In the genomic region with DNA sequence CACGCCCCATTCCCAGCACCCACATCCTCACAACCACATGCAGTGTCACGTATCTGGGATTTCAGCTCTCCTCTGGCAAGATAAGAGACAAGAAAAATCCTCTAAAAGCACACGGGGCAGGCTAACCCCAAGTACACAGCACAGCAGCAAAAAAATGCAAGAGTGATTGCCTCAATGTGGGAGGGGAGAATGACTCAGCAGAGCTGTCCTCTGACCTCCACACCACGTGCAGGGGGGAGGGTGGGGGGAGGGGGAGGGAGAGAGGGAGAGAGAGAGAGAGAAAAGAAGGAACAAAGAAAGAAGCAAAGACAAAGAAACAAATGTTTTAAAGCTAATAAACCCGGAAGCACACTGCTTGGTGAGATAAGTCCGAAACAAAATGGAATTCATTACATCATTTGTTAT, we compare ENCODE assay signal across 9 mouse cellular contexts. TPM values are rescaled to one million over a fixed set of nuclear protein-coding genes. Genes with fewer than 3 reads are reported as not detected.
DNase-seq lines count a peak whose midpoint lies in the region; ATAC-seq and TF ChIP-seq lines count a peak whose summit lies in the region.
"Had no signal": no experiment of that assay in that cellular context is flagged by ENCODE, and none has a peak within 500 bp of the region (broad histone marks: within the 10 kb centered on the region; RNA-seq: fewer than 3 reads in every experiment).

No protein-coding gene starts in this region.

- intact Hi-C loops in gastrocnemius, postnatal 14 days (cut with DNase I; ENCODE audit: low total_unique reads), result no loop called here

- DNase-seq in heart, postnatal 4 days, result no peak
- DNase-seq in A20 (ENCODE audit: low read depth, low spot score), result peak; percentile 89
- peak; percentile 35 for DNase-seq in limb, embryonic 11.5 days (ENCODE audit: low spot score)
- no peak for DNase-seq in gastrocnemius, postnatal 14 days
- no peak for DNase-seq in forebrain, postnatal 0 days

- H3K9me3 ChIP-seq in heart, embryonic 11.5 days (replicated peaks; ENCODE audit: control insufficient read depth, low read length), result no peaks in the 10 kb centered on the region
- no peaks in the 10 kb centered on the region for H3K9me3 ChIP-seq in limb, embryonic 11.5 days (ENCODE audit: control insufficient read depth, low read length)
- no peaks in the 10 kb centered on the region for H3K9me3 ChIP-seq in hindbrain, embryonic 16.5 days (ENCODE audit: control insufficient read depth, low read length)
- no peaks in the 10 kb centered on the region for H3K9me3 ChIP-seq in forebrain, postnatal 0 days (ENCODE audit: low read length)

- no peaks in the 10 kb centered on the region for H3K4me1 ChIP-seq in heart, embryonic 11.5 days (ENCODE audit: control insufficient read depth, insufficient read depth, low read length)
- 0 out of 2 replicates have a peak, but pooled peaks cover 2% of the 10 kb centered on the region for H3K4me1 ChIP-seq in brown adipose tissue, adult 24 weeks (ENCODE audit: control insufficient read depth, insufficient read depth, insufficient read length, low read length)
- peaks cover 5% of the 10 kb centered on the region; the same call in 1 of the 2 replicates for H3K4me1 ChIP-seq in limb, embryonic 11.5 days (ENCODE audit: control insufficient read depth, insufficient read depth, low read length)
- no peaks in the 10 kb centered on the region for H3K4me1 ChIP-seq in hindbrain, embryonic 16.5 days (ENCODE audit: control insufficient read depth, insufficient read depth, low read depth, low read length)
- 0 out of 2 replicates have a peak, but pooled peaks cover 4% of the 10 kb centered on the region for H3K4me1 ChIP-seq in forebrain, postnatal 0 days (ENCODE audit: insufficient read depth)

- H3K4me2 ChIP-seq in heart, embryonic 11.5 days, result no peak overlapping the region
- H3K4me2 ChIP-seq in limb, embryonic 11.5 days (ENCODE audit: low read depth, severe bottlenecking), result no peak overlapping the region
- H3K4me2 ChIP-seq in hindbrain, embryonic 16.5 days (ENCODE audit: low read length), result no peak overlapping the region
- no peak overlapping the region for H3K4me2 ChIP-seq in forebrain, postnatal 0 days (ENCODE audit: low read depth)

- peak overlapping the region; percentile 76 for H3K27ac ChIP-seq in heart, embryonic 11.5 days (ENCODE audit: low read depth, low read length)
- 0 out of 2 replicates have a peak overlapping the region, but pooled peaks have one; percentile 29 for H3K27ac ChIP-seq in brown adipose tissue, adult 24 weeks (replicated peaks; ENCODE audit: low read depth, low read length)
- no peak overlapping the region for H3K27ac ChIP-seq in limb, embryonic 11.5 days (replicated peaks; ENCODE audit: low read depth, low read length)
- H3K27ac ChIP-seq in hindbrain, embryonic 16.5 days (ENCODE audit: low read depth, low read length), result no peak overlapping the region
- H3K27ac ChIP-seq in forebrain, postnatal 0 days (ENCODE audit: low read depth, low read length), result no peak overlapping the region

- no peak for TF ChIP-seq CTCF in forebrain, postnatal 0 days (IDR thresholded peaks at IDR 0.05; ENCODE audit: low read depth)

- no peak overlapping the region for H3K9ac ChIP-seq in heart, embryonic 11.5 days (ENCODE audit: low read depth, low read length)
- no peak overlapping the region for H3K9ac ChIP-seq in limb, embryonic 11.5 days (ENCODE audit: low read length)
- no peak overlapping the region for H3K9ac ChIP-seq in hindbrain, embryonic 16.5 days (ENCODE audit: low read depth, low read length)
- H3K9ac ChIP-seq in forebrain, postnatal 0 days, result no peak overlapping the region

- H3K27me3 ChIP-seq in heart, embryonic 11.5 days (ENCODE audit: control insufficient read depth, insufficient read depth, low read length), result no peaks in the 10 kb centered on the region
- H3K27me3 ChIP-seq in limb, embryonic 11.5 days (ENCODE audit: control insufficient read depth, insufficient read depth, low read length), result no peaks in the 10 kb centered on the region
- H3K27me3 ChIP-seq in hindbrain, embryonic 16.5 days (replicated peaks; ENCODE audit: control insufficient read depth, insufficient read depth, low read length), result no peaks in the 10 kb centered on the region
- H3K27me3 ChIP-seq in forebrain, postnatal 0 days (ENCODE audit: insufficient read depth, low read length), result no peaks in the 10 kb centered on the region

- H3K36me3 ChIP-seq in heart, embryonic 11.5 days (ENCODE audit: control insufficient read depth, insufficient read depth, low read length), result no peaks in the 10 kb centered on the region
- H3K36me3 ChIP-seq in limb, embryonic 11.5 days (ENCODE audit: control insufficient read depth, insufficient read depth, low read length), result no peaks in the 10 kb centered on the region
- no peaks in the 10 kb centered on the region for H3K36me3 ChIP-seq in hindbrain, embryonic 16.5 days (ENCODE audit: control insufficient read depth, insufficient read depth, low read length)
- no peaks in the 10 kb centered on the region for H3K36me3 ChIP-seq in forebrain, postnatal 0 days (ENCODE audit: insufficient read depth)

- peak; percentile 53 for ATAC-seq in heart, embryonic 11.5 days (replicated peaks; ENCODE audit: insufficient number of reproducible peaks, low FRiP score, low TSS enrichment)
- no peak for ATAC-seq in limb, embryonic 11.5 days (ENCODE audit: insufficient number of reproducible peaks, low FRiP score, low TSS enrichment, low read depth)
- ATAC-seq in hindbrain, embryonic 16.5 days, result no peak
- no peak for ATAC-seq in forebrain, postnatal 0 days

- H3K4me3 ChIP-seq in heart, embryonic 11.5 days (ENCODE audit: low read depth, low read length), result no peak overlapping the region
- no peak overlapping the region for H3K4me3 ChIP-seq in brown adipose tissue, adult 24 weeks (ENCODE audit: insufficient read depth, low read depth, low read length)
- H3K4me3 ChIP-seq in limb, embryonic 11.5 days (ENCODE audit: low read depth, low read length), result no peak overlapping the region
- no peak overlapping the region for H3K4me3 ChIP-seq in hindbrain, embryonic 16.5 days (ENCODE audit: low read length)
- H3K4me3 ChIP-seq in forebrain, postnatal 0 days (ENCODE audit: low read depth, low read length), result no peak overlapping the region

- WGBS in heart, embryonic 11.5 days (ENCODE audit: insufficient replicate concordance), result 18% methylated on average over 6 of the region's 6 CpGs
- WGBS in limb, embryonic 11.5 days, result 39% methylated on average over 6 of the region's 6 CpGs
- WGBS in hindbrain, embryonic 16.5 days, result 39% methylated on average over 6 of the region's 6 CpGs
- 41% methylated on average over 6 of the region's 6 CpGs for WGBS in forebrain, postnatal 0 days

RNA-seq across cellular contexts. Expression of a gene that starts 11.1 kb away (rescaled TPM):
- 12.4 and 14.5 TPM in 2 replicates for polyA plus RNA-seq in heart, embryonic 11.5 days (2014; fragmentation: Nextera tagmentation; extraction: Ambion mirVana)
- total RNA-seq in heart, postnatal 4 days (2021), result 1 to 10 TPM in 1 of 2 experiments, not detected in 1; 2.5 TPM
- not detected in 2 replicates for polyA plus RNA-seq in brown adipose tissue, adult 24 weeks (2012; ENCODE audit: insufficient read depth, insufficient read length, missing spikeins)
- 20.0 and 22.1 TPM in 2 replicates for polyA plus RNA-seq in limb, embryonic 11.5 days (2014; fragmentation: Nextera tagmentation; extraction: Ambion mirVana)
- 1 to 10 TPM in 1 of 2 experiments, not detected in 1; 1.0 TPM for total RNA-seq in gastrocnemius, postnatal 14 days (2021)
- 21.4 and 53.5 TPM in 2 replicates for polyA plus RNA-seq in hindbrain, embryonic 16.5 days (2015; fragmentation: Nextera tagmentation; extraction: Ambion mirVana)
- 26.5 and 99.9 TPM in 2 replicates for total RNA-seq in forebrain, postnatal 0 days (2014; rRNA removed)
- 35.2 and 38.2 TPM in 2 replicates for polyA plus RNA-seq in forebrain, postnatal 0 days (2015; fragmentation: Nextera tagmentation; extraction: Ambion mirVana)

RNA-seq across cellular contexts. Expression of a gene that starts 18.8 kb away (rescaled TPM):
- not detected in 2 replicates for polyA plus RNA-seq in heart, embryonic 11.5 days (2014; fragmentation: Nextera tagmentation; extraction: Ambion mirVana)
- not detected for total RNA-seq in heart, postnatal 4 days (2021)
- polyA plus RNA-seq in brown adipose tissue, adult 24 weeks (2012; ENCODE audit: insufficient read depth, insufficient read length, missing spikeins), result not detected in 2 replicates
- not detected in 2 replicates for polyA plus RNA-seq in limb, embryonic 11.5 days (2014; fragmentation: Nextera tagmentation; extraction: Ambion mirVana)
- total RNA-seq in gastrocnemius, postnatal 14 days (2021), result not detected
- polyA plus RNA-seq in hindbrain, embryonic 16.5 days (2015; fragmentation: Nextera tagmentation; extraction: Ambion mirVana), result 0.21 and 0.29 TPM in 2 replicates
- total RNA-seq in forebrain, postnatal 0 days (2014; rRNA removed), result not detected in 2 replicates
- polyA plus RNA-seq in forebrain, postnatal 0 days (2015; fragmentation: Nextera tagmentation; extraction: Ambion mirVana), result not detected in 2 replicates
- polyA plus RNA-seq: limb, embryonic 14.5 days had no signal

RNA-seq across cellular contexts. Expression of a gene that starts 19.0 kb away (rescaled TPM):
- polyA plus RNA-seq in heart, embryonic 11.5 days (2014; fragmentation: Nextera tagmentation; extraction: Ambion mirVana), result not detected in 2 replicates
- total RNA-seq in heart, postnatal 4 days (2021), result not detected
- polyA plus RNA-seq in brown adipose tissue, adult 24 weeks (2012; ENCODE audit: insufficient read depth, insufficient read length, missing spikeins), result not detected in 2 replicates
- polyA plus RNA-seq in limb, embryonic 11.5 days (2014; fragmentation: Nextera tagmentation; extraction: Ambion mirVana), result 0.11 TPM in 1 of 2 replicates, not detected in the other
- total RNA-seq in gastrocnemius, postnatal 14 days (2021), result not detected
- 0.30 and 0.47 TPM in 2 replicates for polyA plus RNA-seq in hindbrain, embryonic 16.5 days (2015; fragmentation: Nextera tagmentation; extraction: Ambion mirVana)
- total RNA-seq in forebrain, postnatal 0 days (2014; rRNA removed), result 0.08 TPM in 1 of 2 replicates, not detected in the other
- 0.23 and 0.28 TPM in 2 replicates for polyA plus RNA-seq in forebrain, postnatal 0 days (2015; fragmentation: Nextera tagmentation; extraction: Ambion mirVana)

RNA-seq across cellular contexts. Expression of a gene that starts 33.3 kb away (rescaled TPM):
- polyA plus RNA-seq in heart, embryonic 11.5 days (2014; fragmentation: Nextera tagmentation; extraction: Ambion mirVana), result 1,535 and 1,579 TPM in 2 replicates
- 100 to 1,000 TPM; 902 to 929 TPM for total RNA-seq in heart, postnatal 4 days (2021)
- 1,002 and 1,046 TPM in 2 replicates for polyA plus RNA-seq in brown adipose tissue, adult 24 weeks (2012; ENCODE audit: insufficient read depth, insufficient read length, missing spikeins)
- 2,245 and 2,332 TPM in 2 replicates for polyA plus RNA-seq in limb, embryonic 11.5 days (2014; fragmentation: Nextera tagmentation; extraction: Ambion mirVana)
- 100 to 1,000 TPM; 481 to 524 TPM for total RNA-seq in gastrocnemius, postnatal 14 days (2021)
- 1,005 and 1,089 TPM in 2 replicates for polyA plus RNA-seq in hindbrain, embryonic 16.5 days (2015; fragmentation: Nextera tagmentation; extraction: Ambion mirVana)
- total RNA-seq in forebrain, postnatal 0 days (2014; rRNA removed), result 581 and 723 TPM in 2 replicates
- 1,350 and 1,888 TPM in 2 replicates for polyA plus RNA-seq in forebrain, postnatal 0 days (2015; fragmentation: Nextera tagmentation; extraction: Ambion mirVana)

RNA-seq across cellular contexts. Expression of a gene that starts 46.3 kb away (rescaled TPM):
- polyA plus RNA-seq in heart, embryonic 11.5 days (2014; fragmentation: Nextera tagmentation; extraction: Ambion mirVana), result 0.14 and 0.30 TPM in 2 replicates
- total RNA-seq in heart, postnatal 4 days (2021), result 1 to 10 TPM in 1 of 2 experiments, under 1 TPM in 1; 0.88 to 1.4 TPM
- 0.71 and 0.96 TPM in 2 replicates for polyA plus RNA-seq in brown adipose tissue, adult 24 weeks (2012; ENCODE audit: insufficient read depth, insufficient read length, missing spikeins)
- 0.30 and 0.56 TPM in 2 replicates for polyA plus RNA-seq in limb, embryonic 11.5 days (2014; fragmentation: Nextera tagmentation; extraction: Ambion mirVana)
- under 1 TPM; 0.16 to 0.23 TPM for total RNA-seq in gastrocnemius, postnatal 14 days (2021)
- 0.34 and 0.39 TPM in 2 replicates for polyA plus RNA-seq in hindbrain, embryonic 16.5 days (2015; fragmentation: Nextera tagmentation; extraction: Ambion mirVana)
- total RNA-seq in forebrain, postnatal 0 days (2014; rRNA removed), result 0.15 and 0.33 TPM in 2 replicates
- 0.47 and 0.54 TPM in 2 replicates for polyA plus RNA-seq in forebrain, postnatal 0 days (2015; fragmentation: Nextera tagmentation; extraction: Ambion mirVana)

Comparison
In these comparisons a context has a peak if more than half of its experiments do, and no peak if none do; other contexts are left out.
1. H3K27ac ChIP-seq: peak in heart, embryonic 11.5 days (single experiment) and brown adipose tissue, adult 24 weeks (single experiment); none in limb, embryonic 11.5 days (single experiment), hindbrain, embryonic 16.5 days (single experiment) and forebrain, postnatal 0 days (single experiment).
2. DNase-seq: peak in A20 (single experiment) and limb, embryonic 11.5 days (single experiment); none in heart, postnatal 4 days (single experiment), gastrocnemius, postnatal 14 days (single experiment) and forebrain, postnatal 0 days (single experiment).
3. RNA of a gene that starts 11.1 kb away (polyA plus RNA-seq): 21.4 to 53.5 TPM in hindbrain, embryonic 16.5 days, 35.2 to 38.2 TPM in forebrain, postnatal 0 days, 20.0 to 22.1 TPM in limb, embryonic 11.5 days and 12.4 to 14.5 TPM in heart, embryonic 11.5 days; not detected in brown adipose tissue, adult 24 weeks; every median in the first group is over 10 times any median in the second.